Mouse (Mus musculus) cerebellum, adult 11-12 months (tissue): ENCODE results near the gene Stat1.

Experiments
- DNase-seq: peaks from one replicate; pipeline ENCODE4 v3.0.0; 2022

Gene Stat1

GRCm38 (mm10) chr1:52137292-52137691 is 18.1 kb downstream of the Stat1 start:
- no peak for DNase-seq

DNA sequence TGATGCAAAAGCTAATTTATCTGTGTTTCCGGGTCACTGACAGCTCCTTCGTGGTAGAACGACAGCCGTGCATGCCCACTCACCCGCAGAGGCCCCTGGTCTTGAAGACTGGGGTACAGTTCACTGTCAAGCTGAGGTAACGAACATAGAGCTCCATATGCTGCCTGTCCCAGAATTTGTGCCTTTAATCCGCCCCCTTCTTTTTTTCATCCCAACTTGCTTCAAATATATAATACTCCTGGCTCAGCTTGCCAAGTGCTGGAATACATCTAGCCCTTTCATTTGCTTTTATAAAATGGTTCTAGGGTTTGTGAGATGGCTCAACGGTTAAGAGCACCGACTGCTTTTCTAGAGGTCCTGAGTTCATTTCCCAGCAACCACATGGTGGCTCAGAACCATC is 21.3 kb downstream of the Stat1 start:
- no peak for DNase-seq

- DNase-seq: no peak
Observed at GRCm38 (mm10) chr1:52141482-52141881, 22.2 kb downstream of the Stat1 start.

DNA sequence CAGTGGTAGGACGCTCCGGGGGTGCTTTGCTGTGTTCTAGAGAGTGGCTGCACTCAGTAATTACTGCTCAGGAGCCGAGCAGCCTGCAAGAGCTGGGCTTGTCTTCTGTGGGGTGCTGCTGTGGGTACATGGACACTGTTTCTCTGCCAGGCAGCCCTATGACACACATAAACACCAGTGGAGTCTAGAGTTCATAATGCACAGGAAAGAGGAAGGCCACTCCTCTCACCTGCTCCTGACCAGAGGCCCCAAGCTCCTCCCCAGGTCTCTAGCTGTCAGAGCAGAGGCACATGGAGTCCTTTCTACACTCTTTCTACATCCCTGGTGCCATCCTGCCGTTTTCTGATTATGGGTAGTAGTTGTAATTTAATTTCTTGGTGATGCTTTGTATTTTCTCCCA is 22.9 kb downstream of the Stat1 start:
- DNase-seq: no peak

DNA sequence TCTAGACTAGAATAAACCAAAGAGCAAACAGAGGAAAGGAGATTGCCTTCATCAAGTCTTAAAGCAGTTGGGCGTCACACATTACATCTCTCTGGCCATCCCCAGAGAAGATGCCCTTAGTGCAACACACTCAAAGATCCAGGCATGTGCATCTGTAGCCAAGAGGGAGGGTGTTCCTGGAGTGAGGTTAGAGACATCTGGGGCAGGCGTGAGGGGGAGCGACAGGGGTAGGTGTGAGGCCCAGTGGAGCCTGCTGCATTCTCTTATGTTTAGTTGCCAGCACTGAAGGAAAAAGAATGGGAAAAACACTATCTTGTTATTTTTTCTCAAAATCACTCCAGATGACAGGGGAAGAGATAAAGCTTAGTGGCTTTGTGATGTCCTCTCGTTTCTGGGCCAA is 24.0 kb downstream of the Stat1 start:
- no peak for DNase-seq

DNA sequence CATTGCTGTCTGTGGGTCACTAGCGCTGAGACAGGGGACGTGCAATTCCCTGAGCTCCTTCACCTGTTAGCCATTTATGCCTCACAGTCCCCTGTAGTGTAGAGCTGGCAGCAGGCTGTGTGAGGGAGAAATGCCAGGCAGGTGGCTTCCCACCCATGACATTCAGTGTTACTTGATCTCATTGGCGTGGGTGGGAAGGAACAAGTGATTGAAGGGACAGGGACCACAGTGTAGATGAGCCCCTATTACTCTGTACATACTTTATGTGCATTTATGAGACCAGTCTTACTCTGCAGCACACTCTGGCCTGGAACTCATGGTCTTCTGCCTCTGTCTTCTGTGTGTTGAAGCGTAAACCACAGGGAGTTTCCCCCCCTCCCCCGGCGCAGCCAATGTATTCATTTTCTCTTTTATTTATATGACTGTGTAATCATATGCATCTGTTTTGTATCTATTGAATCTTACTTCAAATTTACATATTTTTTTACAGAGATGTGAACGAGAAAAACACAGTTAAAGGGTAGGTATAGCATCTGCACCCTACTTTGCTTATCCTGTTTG is 24.4 kb downstream of the Stat1 start:
- DNase-seq: no peak

GRCm38 (mm10) chr1:52144907-52145306 is 25.7 kb downstream of the Stat1 start:
- DNase-seq: no peak

DNA sequence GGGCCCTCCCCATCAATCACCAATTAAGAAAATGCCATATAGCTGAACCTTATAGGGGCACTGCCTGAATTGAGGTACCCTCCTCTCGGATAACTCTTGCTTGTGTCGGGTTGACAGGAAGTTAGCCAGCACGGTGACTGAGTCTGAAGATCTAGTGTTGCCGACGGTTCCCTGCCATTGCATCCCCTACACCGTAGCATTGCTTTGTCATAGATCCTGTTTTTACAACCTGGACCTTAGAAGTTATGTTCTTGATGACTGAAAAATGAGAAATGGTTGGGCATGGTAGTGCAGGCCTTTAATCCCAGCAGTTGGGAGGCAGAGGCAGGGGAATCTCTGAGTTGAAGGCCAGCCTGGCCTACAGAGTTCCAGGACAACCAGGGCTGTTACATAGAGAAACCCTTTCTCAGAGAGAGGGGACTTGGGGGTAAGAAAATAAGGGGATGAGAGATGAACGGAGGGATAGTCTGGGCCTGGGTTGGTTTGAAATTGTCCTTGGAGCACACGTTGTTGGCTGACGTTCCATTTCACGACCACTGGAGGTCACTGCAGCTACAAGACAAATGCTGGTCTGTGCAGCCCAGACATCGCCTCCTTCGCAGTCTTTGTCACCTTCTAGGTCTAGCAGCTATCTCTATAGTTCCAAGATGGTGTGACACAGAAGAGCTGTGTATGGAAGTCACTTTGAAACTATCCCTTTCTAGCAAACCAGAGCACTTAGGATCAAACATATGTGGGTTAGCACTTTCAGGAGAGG is 27.2 kb downstream of the Stat1 start:
- DNase-seq: peak; percentile 70

DNA sequence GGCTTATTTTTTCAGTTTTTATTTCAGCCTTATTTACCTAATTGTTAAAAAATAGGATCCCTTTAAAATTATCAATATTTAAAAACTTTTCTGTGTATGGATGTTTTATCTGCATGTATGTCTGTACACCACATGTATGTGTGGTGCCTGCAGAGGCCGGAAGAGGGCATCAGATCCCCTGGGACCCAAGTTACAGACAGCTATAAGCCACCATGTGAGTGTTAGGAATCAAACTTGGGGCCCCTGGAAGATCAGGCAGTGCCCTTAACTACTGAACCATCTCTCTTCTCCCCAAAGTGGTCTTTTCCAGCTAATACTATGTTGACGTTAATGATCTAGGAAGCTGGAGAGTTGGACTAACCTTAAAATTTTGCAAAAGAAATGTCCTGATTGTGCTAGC is 28.2 kb downstream of the Stat1 start:
- DNase-seq: no peak

DNA sequence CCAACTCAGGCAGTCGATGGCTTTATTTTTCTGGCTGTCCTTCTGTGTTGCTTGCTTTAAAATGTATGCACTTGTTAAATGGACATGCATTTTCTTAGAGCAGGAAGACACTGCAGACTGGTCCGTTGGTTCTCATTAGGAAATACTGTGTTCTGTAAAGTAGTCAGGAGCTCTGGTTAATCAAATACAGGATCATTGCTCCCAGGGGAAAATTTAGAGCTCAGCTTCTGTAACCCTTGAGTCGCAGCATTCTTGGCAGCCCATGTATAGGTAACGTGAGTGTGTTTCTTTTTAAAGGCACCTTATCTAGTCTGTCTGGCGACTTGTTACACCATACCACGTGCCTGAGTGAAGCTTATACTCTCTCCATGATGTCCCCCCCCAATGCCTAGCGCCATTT is 28.9 kb downstream of the Stat1 start:
- no peak for DNase-seq

- no peak for DNase-seq
Observed at GRCm38 (mm10) chr1:52148696-52149095, 29.5 kb downstream of the Stat1 start.

DNA sequence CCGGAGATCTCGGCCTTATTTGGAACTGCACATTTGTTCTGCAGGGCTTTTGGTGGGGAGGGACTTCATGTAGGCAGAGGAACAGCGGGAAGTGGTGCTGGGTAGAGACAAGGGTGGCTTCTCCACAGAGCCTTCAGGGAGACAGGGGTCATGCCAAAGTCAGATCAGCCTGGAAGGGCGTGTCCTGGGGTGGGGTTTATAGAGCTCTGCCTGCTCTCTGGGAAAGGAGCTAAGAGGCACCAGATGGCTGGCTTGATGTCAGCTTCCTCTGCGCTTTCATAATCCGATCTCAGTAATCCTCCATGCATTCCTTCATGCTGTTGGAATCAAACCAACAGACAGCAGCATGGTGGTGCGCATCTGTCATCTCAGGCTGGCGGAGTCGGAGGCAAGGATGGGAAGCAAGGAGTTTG is 30.7 kb downstream of the Stat1 start:
- peak; percentile 94 for DNase-seq

DNA sequence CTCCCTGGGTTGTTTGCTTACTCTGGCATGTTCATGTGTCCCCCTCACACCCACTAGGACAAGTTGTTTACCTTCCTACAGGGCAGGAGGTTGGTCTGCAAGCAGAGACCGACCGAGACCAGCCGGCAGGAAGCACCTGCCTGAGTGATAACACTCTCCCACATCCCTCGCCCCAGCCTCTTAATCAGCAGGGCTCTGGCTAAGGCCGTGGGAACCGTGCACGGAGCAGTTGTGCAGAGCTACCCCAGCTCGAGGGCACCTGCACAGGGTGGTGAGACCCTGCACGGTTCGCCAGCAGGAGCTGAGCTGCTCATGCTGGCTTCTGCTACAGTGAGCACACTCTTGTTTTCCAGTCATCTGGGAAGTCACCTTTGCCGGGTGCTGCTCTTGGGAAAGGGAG is 31.4 kb downstream of the Stat1 start:
- DNase-seq: peak; percentile 49

DNA sequence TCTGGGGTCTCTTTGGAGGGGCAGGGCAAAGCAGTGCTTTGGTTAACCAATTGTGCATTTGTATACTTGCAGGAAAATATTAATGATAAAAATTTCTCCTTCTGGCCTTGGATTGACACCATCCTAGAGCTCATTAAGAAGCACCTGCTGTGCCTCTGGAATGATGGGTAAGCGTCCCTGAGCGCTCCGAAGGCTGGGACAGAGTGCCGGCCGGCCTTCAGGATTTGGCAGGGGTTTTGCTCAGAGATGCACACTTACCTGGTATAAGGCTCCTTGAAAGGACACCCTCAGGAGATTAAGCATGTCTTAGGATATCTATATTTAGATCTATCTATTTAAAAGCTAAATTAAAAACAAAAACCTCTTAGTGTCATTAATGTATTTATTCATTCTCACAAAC is 31.9 kb downstream of the Stat1 start:
- no peak for DNase-seq

DNA sequence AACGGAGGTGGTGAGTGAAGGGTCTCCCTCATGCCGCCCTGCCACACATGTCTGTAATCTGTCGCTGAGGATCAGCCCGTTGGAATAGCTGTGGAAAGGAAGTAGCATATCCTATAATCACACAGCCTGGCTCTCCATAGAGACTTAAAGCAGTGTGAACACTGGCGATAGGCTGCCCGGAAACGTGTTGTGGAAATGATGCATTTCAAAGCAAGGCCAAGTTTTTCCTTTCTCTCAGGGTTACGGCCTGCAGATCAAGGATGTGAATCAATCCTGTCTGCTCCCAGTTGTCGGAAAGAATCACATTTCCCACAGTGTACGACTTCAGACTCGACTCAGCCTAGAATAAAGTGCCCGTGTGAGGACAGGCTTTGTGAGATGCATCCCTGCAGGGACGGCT is 33.1 kb downstream of the Stat1 start:
- no peak for DNase-seq

DNA sequence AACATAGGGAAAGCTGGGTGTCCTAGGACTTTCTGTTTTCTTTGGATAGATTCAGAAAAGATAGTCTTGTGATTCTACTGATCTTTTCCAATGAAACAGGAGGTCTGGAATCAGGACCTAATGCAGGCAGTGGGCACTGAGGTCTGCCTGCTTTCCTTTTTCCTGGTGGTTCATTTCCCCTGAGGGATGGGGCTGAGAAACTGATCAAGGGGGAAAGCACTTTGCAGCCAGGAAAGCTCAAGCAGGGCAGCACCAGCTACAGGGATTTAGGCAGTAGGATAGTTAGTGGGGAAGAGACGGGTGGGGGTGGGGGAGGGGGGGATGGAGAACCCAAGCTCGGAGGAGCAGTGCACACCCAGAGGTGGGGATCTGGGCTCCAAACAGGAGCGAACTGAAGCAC is 33.7 kb downstream of the Stat1 start:
- DNase-seq: no peak

DNA sequence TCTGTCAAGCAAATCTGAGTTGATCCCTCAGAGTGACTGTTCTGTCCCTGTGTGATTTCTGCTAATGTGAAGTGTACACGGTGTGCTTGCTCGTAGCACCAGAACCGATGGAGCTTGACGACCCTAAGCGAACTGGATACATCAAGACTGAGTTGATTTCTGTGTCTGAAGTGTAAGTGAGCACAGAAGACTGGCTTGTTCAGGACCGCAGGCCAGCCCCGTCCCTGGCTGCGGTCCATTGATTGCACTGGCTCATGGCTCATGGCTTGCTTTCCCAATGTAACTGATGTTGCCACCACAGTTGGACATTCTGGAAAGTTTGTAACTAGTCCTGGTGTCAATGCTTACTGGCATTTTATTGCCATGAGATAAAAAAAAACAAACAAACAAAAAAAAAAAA is 35.6 kb downstream of the Stat1 start:
- no peak for DNase-seq

- DNase-seq: no peak
Observed at GRCm38 (mm10) chr1:52156351-52156750, 37.1 kb downstream of the Stat1 start.

DNA sequence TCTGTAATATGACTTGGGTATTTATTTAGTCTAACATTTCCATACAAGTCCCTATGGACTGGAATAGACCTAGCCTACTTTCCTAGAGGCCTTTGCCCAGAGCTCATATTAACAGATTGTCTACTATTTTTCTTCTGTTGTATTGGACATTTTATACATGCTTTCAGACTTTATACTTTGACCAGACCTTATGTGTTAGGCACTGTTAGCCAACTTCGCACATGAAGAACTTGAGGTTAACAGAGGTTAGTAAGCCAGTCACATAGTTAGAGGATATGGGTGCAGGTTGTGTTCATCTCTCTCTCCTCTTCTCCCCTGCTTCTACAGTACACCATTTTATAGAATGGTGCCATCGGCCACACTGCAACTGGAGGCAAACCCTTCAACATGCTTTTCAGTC is 38.8 kb downstream of the Stat1 start:
- no peak for DNase-seq

- DNase-seq: no peak
Observed at GRCm38 (mm10) chr1:52158490-52159381, 39.5 kb downstream of the Stat1 start.

DNA sequence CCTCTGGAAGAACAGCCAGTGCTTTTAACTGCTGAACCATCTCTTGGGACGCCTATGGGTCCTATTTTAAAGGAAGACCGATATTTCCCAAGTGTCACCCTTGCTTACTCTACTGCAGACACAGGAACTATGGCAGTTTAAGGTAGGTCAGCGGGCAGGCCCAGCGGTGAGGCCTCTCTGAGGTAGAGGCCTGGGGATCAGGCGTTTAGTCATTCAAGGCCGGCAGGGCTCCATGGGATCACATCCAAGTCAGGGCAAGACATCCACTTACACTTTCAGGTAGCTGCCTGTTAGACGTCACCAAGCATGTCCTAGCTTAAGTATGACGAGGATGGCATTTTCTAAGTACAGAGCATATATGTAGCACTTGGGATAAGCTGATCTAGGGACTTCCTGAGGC is 41.9 kb downstream of the Stat1 start:
- DNase-seq: peak; percentile 2

DNA sequence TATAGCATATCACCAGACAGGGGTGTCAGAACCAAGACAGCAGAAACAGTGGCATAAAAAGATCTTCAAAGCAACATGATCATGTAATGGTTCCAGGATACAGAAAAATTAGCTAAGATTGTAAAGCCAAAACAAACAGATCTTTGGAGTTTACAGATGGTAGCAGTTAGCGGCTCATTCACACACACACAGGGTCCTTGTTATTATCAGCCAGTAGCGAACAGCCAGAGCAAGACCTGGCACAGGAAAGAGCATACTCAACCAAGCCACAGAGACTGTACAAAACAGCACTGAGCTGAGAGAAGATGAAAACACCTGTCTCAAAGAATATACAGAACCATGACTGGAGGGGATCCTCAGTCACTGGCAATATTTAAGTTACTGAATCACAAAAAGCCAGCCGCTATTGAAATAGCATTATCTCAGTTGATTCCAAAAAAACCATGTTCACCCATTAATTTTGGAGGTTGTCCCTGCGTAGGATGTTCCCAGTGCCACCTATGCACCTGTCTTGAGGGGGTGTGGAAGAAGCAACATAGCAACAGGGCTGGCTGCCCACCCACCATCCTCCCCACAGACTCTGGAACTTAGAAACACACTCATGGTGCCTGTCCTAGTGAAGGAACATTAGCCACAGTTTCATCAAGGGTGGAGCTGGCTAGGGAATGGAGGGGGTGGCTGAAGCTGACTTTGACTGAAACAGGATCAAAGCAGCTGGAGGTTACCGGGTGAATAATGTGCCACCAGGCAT is 44.6 kb downstream of the Stat1 start:
- DNase-seq: peak; percentile 3

GRCm38 (mm10) chr1:52166652-52167220 is 47.5 kb downstream of the Stat1 start:
- no peak for DNase-seq
